Mouse (Mus musculus) liver, embryonic 14.5 days (tissue): ENCODE data around the gene Btbd11. TPM values are rescaled to one million over a fixed set of nuclear protein-coding genes. Genes with fewer than 3 reads are reported as not detected.

Source experiments
- ATAC-seq: fragments of 200-750 bp; cut with Nextera tagmentation; 2 replicates; pipeline ENCODE4 v1.8.0; 2017; ENCODE audit warnings: moderate number of reproducible peaks, mild to moderate bottlenecking, moderate library complexity; ENCODE audit not compliant: insufficient read depth
- DNase-seq, 3 experiments: peaks; one replicate each; pipeline ENCODE4 v3.0.0-alpha.2; 2012 to 2013; ENCODE audit warnings: low read depth in 3 of 3, low spot score in 3 of 3
- H3K27ac ChIP-seq: fragments of 300-500 bp; sonication (generic); 2 replicates; pipeline ENCODE4 v1.5.1; 2014; ENCODE audit warnings: moderate library complexity, mild to moderate bottlenecking, control low read depth, inconsistent platforms
- H3K27me3 ChIP-seq: fragments of 300-500 bp; sonication (generic); 2 replicates; pipeline ENCODE4 v1.6.1; 2014; ENCODE audit warnings: mild to moderate bottlenecking, low read length, moderate library complexity; ENCODE audit not compliant: control insufficient read depth, insufficient read depth
- H3K36me3 ChIP-seq: fragments of 300-500 bp; sonication (generic); replicated peaks from 2 replicates; pipeline ENCODE4 v1.6.1; 2014; ENCODE audit warnings: low read depth; ENCODE audit not compliant: control insufficient read depth, insufficient read depth
- H3K4me1 ChIP-seq, 2 experiments: fragments of 200-500 bp in 1 of 2; fragments of 300-500 bp in 1 of 2; sonication (generic) in 1 of 2; replicated peaks; 2 replicates each; pipeline ENCODE4 v1.6.1; 2012 to 2014; ENCODE audit warnings: antibody characterized with exemption in 1 of 2, inconsistent platforms in 1 of 2, low read length in 1 of 2; ENCODE audit not compliant: control insufficient read depth in 2 of 2, insufficient read depth in 2 of 2
- H3K4me2 ChIP-seq: fragments of 300-500 bp; sonication (generic); 2 replicates; pipeline ENCODE4 v1.6.1; 2014; ENCODE audit warnings: low read depth, mild to moderate bottlenecking, control low read depth, moderate library complexity
- H3K4me3 ChIP-seq, 2 experiments: fragments of 200-500 bp in 1 of 2; fragments of 300-500 bp in 1 of 2; sonication (generic) in 1 of 2; 2 replicates each; pipeline ENCODE4 v1.5.1; 2012 to 2014; ENCODE audit warnings: low read depth in 2 of 2, low read length in 2 of 2, mild to moderate bottlenecking in 2 of 2, control low read depth in 1 of 2, inconsistent platforms in 1 of 2, moderate library complexity in 1 of 2; ENCODE audit not compliant: insufficient read depth in 1 of 2
- H3K9ac ChIP-seq: fragments of 300-500 bp; sonication (generic); replicated peaks from 2 replicates; pipeline ENCODE4 v1.6.1; 2014; ENCODE audit warnings: mild to moderate bottlenecking, control low read depth, moderate library complexity
- H3K9me3 ChIP-seq: fragments of 300-500 bp; sonication (generic); 2 replicates; pipeline ENCODE4 v1.6.1; 2016; ENCODE audit warnings: low read length, mixed read lengths; ENCODE audit not compliant: control insufficient read depth
- CTCF ChIP-seq: IDR thresholded peaks from 2 replicates; pipeline ENCODE4 v1.5.1; 2016; ENCODE audit warnings: antibody characterized with exemption, low read depth, control low read depth
- EP300 ChIP-seq: IDR thresholded peaks from 2 replicates; pipeline ENCODE4 v1.6.1; 2016; ENCODE audit warnings: antibody characterized with exemption, low read depth
- WGBS: fragments of 180-500 bp; shearing (Covaris S2); extraction: QIAGEN DNeasy Blood & Tissue Kit; methylation state at CpG from one replicate; pipeline ENCODE4 v1.1.7; 2014; ENCODE audit not compliant: insufficient replicate concordance; 5-methylcytosine and 5-hydroxymethylcytosine counted together
- polyA plus RNA-seq, 2 experiments: library from polyadenylated mRNA; depleted of rRNA in 1 of 2; stranded (reverse) in 1 of 2; unstranded in 1 of 2; fragments of >200 nt; fragmentation: Nextera tagmentation in 1 of 2; extraction: Ambion mirVana in 1 of 2; gene quantifications; 2 replicates each; pipeline versions ENCODE4 v1.2.1 to v1.2.3; 2012 to 2014

Btbd11 gene
- polyA plus RNA-seq, 2 experiments, result 0.22 to 0.32 TPM

DNA sequence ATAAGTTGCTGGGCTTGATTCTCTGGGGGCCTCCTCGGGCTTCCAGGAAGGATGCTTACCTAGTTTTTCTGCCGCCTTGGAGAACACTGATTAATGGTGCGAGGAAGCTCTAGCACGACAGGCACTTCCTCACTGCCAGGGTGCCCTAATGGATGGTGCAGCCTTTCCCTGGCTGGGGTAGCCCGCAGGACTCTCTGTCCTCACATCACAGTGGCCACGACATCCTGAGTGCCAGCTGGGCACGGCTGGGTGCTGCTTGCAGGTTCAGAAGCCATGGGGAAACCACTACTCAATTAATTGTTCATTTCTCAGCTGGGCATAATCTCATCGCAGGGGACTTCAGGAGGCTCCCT, 79.8 kb downstream of the Btbd11 start:
- Histone ChIP-seq H3K36me3 (no peaks in the 10 kb centered on the region), H3K9me3 (no peaks in the 10 kb centered on the region), H3K9ac (no peak overlapping the region), H3K27me3 (no peaks in the 10 kb centered on the region), H3K27ac (no peak overlapping the region), H3K4me2 (no peak overlapping the region), H3K4me1 (no peaks in the 10 kb centered on the region), H3K4me3 (no peak overlapping the region)
- no peak for DNase-seq
- TF ChIP-seq CTCF (no peak), EP300 (no peak)
- no peak for ATAC-seq
- WGBS, result 42% methylated on average over 8 of the region's 8 CpGs

DNA sequence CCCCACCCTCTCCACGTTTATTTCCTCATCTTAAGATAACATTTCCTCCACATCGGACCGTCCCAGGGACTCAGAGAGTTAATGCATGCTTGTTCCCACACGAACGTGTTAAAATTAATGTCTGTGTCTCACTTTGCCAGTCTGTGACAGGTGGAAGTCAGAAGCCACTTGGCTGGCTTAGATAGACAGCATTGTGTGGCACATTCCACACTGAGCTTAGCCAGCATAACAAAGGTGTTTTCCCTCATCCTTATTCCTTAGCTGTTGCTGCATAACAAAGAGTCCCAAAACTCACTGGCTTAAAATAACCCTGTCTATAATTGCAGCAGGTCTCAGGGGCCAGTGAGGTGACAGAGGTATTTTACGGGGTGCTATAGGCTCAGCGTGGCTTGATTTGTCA, 80.8 kb downstream of the Btbd11 start:
- H3K4me3 ChIP-seq, result no peak overlapping the region
- 40% methylated on average over 7 of the region's 7 CpGs for WGBS
- DNase-seq, result no peak
- no peak overlapping the region for H3K4me2 ChIP-seq
- no peak for ATAC-seq
- no peaks in the 10 kb centered on the region for H3K27me3 ChIP-seq
- H3K27ac ChIP-seq, result no peak overlapping the region
- no peaks in the 10 kb centered on the region for H3K4me1 ChIP-seq
- no peak overlapping the region for H3K9ac ChIP-seq
- H3K36me3 ChIP-seq, result no peaks in the 10 kb centered on the region
- no peak for TF ChIP-seq CTCF
- no peak for TF ChIP-seq EP300
- no peaks in the 10 kb centered on the region for H3K9me3 ChIP-seq

DNA sequence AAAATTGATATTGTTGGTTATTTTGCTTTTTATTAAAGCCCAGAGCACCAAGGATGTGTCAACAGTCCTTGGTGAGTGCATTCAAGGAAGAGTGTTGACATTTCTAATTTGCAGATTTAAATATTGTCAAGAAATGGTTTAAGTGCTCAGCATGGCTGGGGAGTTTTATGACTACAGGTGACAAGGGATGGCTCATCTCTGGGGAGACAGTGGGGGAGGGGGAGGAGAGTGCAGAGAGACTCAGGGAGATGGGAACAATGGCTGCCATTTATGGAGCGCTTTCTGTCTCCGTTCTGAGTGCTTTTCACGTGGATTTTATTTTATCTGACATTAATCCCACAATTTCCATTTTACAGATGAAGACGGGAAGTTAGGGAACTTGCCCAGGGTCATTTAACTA, 81.9 kb downstream of the Btbd11 start:
- Histone ChIP-seq H3K36me3 (no peaks in the 10 kb centered on the region), H3K27me3 (no peaks in the 10 kb centered on the region), H3K4me3 (no peak overlapping the region), H3K9me3 (no peaks in the 10 kb centered on the region), H3K4me2 (no peak overlapping the region), H3K4me1 (no peaks in the 10 kb centered on the region), H3K27ac (no peak overlapping the region), H3K9ac (no peak overlapping the region)
- ATAC-seq, result no peak
- no peak for TF ChIP-seq EP300
- TF ChIP-seq CTCF, result no peak
- no peak for DNase-seq
- 59% methylated on average over 4 of the region's 4 CpGs for WGBS

DNA sequence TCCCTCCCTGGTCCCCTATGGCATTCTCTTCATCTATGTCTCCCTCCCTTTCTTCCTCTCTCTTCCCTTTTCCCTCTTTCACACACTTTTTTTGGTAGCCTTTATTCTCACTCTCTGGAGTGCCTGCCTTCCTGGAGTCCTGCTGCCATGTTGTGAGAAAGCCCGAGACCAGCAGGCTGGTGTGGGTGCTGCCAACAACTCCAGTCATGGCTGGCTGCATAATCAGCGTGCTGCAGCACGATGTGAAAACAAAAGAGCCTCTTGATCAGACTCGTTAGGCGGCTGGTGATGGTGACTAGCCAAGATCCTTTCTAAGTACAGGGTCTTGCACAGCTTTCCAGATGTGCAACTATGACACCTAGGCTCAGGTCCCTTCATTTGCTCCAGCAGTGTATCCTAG, 82.7 kb downstream of the Btbd11 start:
- Histone ChIP-seq H3K27me3 (no peaks in the 10 kb centered on the region), H3K4me3 (no peak overlapping the region), H3K27ac (no peak overlapping the region), H3K36me3 (no peaks in the 10 kb centered on the region), H3K4me1 (no peaks in the 10 kb centered on the region), H3K4me2 (no peak overlapping the region), H3K9ac (no peak overlapping the region), H3K9me3 (no peaks in the 10 kb centered on the region)
- WGBS, result 58% methylated on average over 5 of the region's 5 CpGs
- DNase-seq (no peak), ATAC-seq (no peak)
- TF ChIP-seq CTCF (no peak), EP300 (no peak)

GRCm38 (mm10) chr10:85473265-85473664, 86.7 kb downstream of the Btbd11 start:
- H3K27me3 ChIP-seq, result no peaks in the 10 kb centered on the region
- H3K27ac ChIP-seq, result no peak overlapping the region
- no peak overlapping the region for H3K4me2 ChIP-seq
- no peaks in the 10 kb centered on the region for H3K9me3 ChIP-seq
- 47% methylated on average over 4 of the region's 4 CpGs for WGBS
- TF ChIP-seq CTCF, result no peak
- TF ChIP-seq EP300, result no peak
- ATAC-seq (no peak), DNase-seq (no peak)
- no peak overlapping the region for H3K4me3 ChIP-seq
- H3K9ac ChIP-seq, result no peak overlapping the region
- H3K36me3 ChIP-seq, result no peaks in the 10 kb centered on the region
- H3K4me1 ChIP-seq, result no peaks in the 10 kb centered on the region
